Mouse (Mus musculus): ENCODE results near the gene Cachd1. TPM values are rescaled to one million over a fixed set of nuclear protein-coding genes. Genes with fewer than 3 reads are reported as not detected.
A peak's percentile ranks its signal among the peaks of the same experiment; 100 is the strongest.

Cachd1 gene
- polyA plus RNA-seq, 1 experiment from 2014 or later: 24.5 TPM

DNA sequence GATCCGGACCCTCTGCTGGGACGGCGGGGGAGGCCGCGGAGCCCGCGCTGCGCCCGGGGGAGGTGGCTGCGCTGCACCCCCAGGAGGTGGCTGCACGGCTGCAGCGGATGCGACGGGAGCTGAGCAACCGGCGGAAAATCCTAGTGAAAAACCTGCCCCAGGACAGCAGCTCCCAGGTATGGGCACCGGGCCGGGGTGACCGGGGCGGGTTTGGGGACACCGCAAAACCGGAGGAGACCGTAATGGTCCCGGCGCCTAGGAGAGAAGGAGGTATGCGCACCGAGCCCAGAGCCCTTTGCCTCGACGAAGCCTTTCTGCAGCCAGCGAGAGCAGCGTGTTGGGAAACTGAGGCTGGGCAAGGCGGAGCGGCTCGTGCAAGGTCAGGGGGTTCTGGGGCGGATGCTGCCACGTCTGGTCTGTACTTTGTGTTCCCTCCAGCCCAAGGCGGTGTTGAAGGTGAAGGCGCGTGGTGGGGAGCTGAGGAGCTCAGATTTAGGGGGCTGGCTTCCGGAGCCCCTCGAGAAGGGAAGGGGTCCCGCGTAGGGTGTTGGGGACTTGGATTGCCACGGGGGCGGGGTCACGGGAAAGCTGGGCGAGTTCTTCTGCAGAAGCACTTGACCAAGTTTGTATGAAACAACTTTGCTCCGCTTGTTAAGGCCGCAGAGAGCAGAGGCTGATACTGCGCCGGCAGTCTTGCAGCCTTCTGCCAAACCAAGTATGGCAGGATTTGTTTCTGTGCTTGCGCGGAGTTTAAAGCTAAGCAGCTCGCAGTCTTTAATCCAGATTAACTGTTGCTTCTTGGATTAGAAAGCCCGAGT is 292.9 kb downstream of the Cachd1 start:
- peak; percentile 64 for DNase-seq (ENCODE audit: low spot score)
- Histone ChIP-seq H3K4me3 (peak overlapping the region; percentile 90), H3K9me3 (no peaks in the 10 kb centered on the region), H3K36me3 (replicated peaks) (no peaks in the 10 kb centered on the region), H3K27me3 (replicated peaks; ENCODE audit: low read depth, poor library complexity, severe bottlenecking) (peaks cover 12% of the 10 kb centered on the region), H3K4me1 (peaks cover 10% of the 10 kb centered on the region; the same call in 1 of the 2 replicates), H3K27ac (replicated peaks) (peak overlapping the region; percentile 90)
- WGBS: 2% methylated on average over 55 of the region's 55 CpGs

DNA sequence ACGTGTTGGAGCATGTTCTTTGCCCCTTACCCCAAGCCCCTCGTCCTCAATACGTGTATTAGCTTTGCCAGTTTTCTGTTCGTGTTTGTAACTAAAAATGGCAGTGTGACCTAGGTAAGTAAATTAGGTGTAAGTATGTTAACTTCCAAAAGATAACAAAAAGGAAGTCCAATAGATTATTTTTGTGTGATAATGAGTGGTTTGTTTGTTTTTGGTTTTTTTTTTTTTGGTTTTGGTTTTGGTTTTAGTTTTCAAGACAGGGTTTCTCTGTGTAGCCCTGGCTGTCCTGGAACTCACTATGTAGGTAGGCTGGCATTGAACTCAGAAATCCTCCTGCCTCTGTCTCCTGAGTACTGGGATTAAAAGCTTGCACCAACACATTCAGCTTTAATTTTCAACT is 295.1 kb downstream of the Cachd1 start:
- Histone ChIP-seq H3K4me1 (peaks cover 16% of the 10 kb centered on the region), H3K27me3 (replicated peaks; ENCODE audit: low read depth, poor library complexity, severe bottlenecking) (peaks cover 12% of the 10 kb centered on the region), H3K36me3 (replicated peaks) (no peaks in the 10 kb centered on the region), H3K4me3 (no peak overlapping the region), H3K9me3 (no peaks in the 10 kb centered on the region), H3K27ac (replicated peaks) (no peak overlapping the region)
- 86% methylated on average over 4 of the region's 4 CpGs for WGBS
- DNase-seq (ENCODE audit: low spot score): no peak

DNA sequence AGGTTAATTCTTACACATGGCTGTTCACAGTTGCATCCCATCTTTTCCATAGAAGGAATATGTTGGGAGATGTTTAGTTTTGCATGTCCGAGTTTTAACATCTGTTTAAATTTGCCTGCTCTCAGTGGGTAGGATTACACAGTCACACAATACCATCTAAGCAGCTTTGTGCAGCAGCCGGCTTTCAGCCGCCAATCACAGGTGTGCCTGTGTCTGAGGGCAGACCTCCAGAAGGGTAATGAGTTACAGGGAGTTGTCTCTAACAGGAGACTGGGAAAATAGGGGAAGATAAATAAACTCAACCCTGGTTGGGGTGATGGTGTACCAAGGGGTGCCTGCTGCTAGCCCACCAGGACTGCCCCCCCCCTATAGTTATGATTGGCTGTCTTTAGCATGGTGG is 299.9 kb downstream of the Cachd1 start:
- 37% methylated on average over 3 of the region's 3 CpGs for WGBS
- Histone ChIP-seq H3K27me3 (replicated peaks; ENCODE audit: low read depth, poor library complexity, severe bottlenecking) (no peaks in the 10 kb centered on the region), H3K36me3 (replicated peaks) (no peaks in the 10 kb centered on the region), H3K27ac (replicated peaks) (no peak overlapping the region), H3K9me3 (no peaks in the 10 kb centered on the region), H3K4me3 (no peak overlapping the region), H3K4me1 (peaks cover 27% of the 10 kb centered on the region)
- no peak for DNase-seq (ENCODE audit: low spot score)

Other genes starting within 250 kb of the Cachd1 start
- gene Gm10577, start 244.0 kb downstream of the Cachd1 start, polyA plus RNA-seq (2016; fragmentation: Nextera tagmentation; extraction: Ambion mirVana): not detected in 2 replicates